Mouse (Mus musculus): ENCODE results near the gene Polr3gl. TPM values are rescaled to one million over a fixed set of nuclear protein-coding genes. Genes with fewer than 3 reads are reported as not detected.

Polr3gl gene
- polyA plus RNA-seq, 1 experiment from 2014 or later, result 29.8 TPM

DNA sequence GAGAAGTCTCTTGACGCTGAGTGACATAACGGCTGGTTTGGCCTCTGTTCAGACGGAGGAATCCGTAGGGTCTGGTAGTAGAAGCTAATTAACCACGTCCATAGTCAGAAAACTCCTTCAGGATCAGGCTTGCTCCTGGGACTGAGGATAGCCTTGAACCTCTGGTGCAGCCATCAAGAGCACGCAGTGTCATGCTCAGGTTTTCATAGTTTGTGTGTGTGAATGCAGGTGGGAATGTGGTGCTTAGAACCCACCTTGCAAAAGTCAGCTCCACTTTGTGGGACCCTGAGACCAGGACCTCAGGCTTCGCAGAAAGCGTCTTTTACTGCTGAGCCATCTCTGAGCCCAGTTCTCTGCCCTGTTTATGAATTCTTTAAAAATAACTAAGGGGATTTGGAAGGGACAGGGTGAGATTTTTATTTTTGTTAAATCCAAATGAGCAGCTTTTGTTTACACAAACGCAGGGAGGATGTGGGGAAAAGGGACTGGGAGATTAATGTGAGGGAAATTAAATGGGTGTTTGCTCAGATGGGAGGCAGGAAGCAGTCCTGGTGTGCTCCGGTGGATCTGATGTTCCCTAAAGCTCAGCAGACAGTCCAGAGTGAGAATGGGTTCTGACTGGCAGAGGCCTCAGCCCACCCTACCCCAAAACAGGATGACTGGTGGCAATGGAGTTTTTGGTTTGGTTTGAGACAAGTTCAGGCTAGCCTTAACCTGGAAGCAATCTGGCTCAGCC is 31.9 kb downstream of the Polr3gl start:
- H3K9ac ChIP-seq (ENCODE audit: low read length), result 0 out of 2 replicates have a peak overlapping the region, but pooled peaks have one; percentile 13
- peak overlapping the region; percentile 65 for H3K4me2 ChIP-seq (ENCODE audit: low read depth, low read length)
- H3K4me1 ChIP-seq (ENCODE audit: control insufficient read depth, insufficient read depth, low read length), result peaks cover 54% of the 10 kb centered on the region
- peaks cover 21% of the 10 kb centered on the region; the same call in 1 of the 2 replicates for H3K36me3 ChIP-seq (ENCODE audit: control insufficient read depth, insufficient read depth, low read length)
- H3K27ac ChIP-seq (ENCODE audit: low read length), result peak overlapping the region; percentile 64
- no peaks in the 10 kb centered on the region for H3K9me3 ChIP-seq (replicated peaks; ENCODE audit: control insufficient read depth, low read length)
- H3K27me3 ChIP-seq (ENCODE audit: control insufficient read depth, insufficient read depth, low read length), result no peaks in the 10 kb centered on the region
- WGBS, result 38% methylated on average over 10 of the region's 10 CpGs
- ATAC-seq (ENCODE audit: insufficient read depth, low FRiP score), result no peak
- H3K4me3 ChIP-seq (replicated peaks; ENCODE audit: low read length), result peak overlapping the region; percentile 1; the same call in 1 of the 2 replicates

DNA sequence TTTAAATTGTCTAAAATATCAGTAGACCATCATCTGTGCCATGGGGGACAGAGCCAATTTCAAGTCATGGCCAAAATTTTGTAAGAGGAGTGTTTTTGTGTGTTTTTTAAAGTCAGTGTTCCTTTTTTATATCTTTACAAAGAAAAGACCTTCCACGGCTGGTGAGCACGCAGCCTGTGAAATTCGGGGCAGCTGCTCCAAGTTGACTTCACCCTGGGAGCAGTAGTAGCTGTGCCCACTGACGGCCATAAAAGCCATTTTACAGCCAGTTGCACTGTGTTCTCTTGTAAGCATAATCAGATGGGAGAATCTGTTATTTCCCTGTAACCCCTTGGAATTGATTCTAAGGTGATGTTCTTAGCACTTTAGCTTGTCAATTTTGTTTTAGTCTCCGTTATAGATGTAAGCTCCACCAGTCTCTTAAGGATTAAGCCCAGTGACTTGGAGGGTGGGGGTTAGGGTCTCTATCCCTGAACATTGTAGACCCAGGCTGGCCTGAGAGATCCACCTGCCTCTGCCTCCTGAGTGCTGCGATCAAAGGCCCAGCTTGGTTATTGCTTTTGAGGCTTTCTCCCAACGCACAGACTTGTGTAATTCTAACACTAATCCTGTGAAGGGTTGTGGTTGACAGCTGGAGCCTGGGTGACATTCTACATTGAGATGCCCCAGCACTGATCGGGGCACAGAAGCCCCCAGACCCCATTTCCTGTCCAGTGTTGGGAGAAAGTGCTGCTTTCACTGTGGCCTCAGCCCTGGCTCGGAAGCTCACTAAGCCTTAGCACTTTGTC is 32.9 kb downstream of the Polr3gl start:
- Histone ChIP-seq H3K9me3 (replicated peaks; ENCODE audit: control insufficient read depth, low read length) (no peaks in the 10 kb centered on the region), H3K9ac (ENCODE audit: low read length) (peak overlapping the region; percentile 93), H3K27ac (ENCODE audit: low read length) (peak overlapping the region; percentile 52), H3K27me3 (ENCODE audit: control insufficient read depth, insufficient read depth, low read length) (no peaks in the 10 kb centered on the region), H3K36me3 (ENCODE audit: control insufficient read depth, insufficient read depth, low read length) (peaks cover 21% of the 10 kb centered on the region; the same call in 1 of the 2 replicates), H3K4me1 (ENCODE audit: control insufficient read depth, insufficient read depth, low read length) (peaks cover 49% of the 10 kb centered on the region), H3K4me2 (ENCODE audit: low read depth, low read length) (peak overlapping the region; percentile 65), H3K4me3 (replicated peaks; ENCODE audit: low read length) (peak overlapping the region; percentile 83)
- ATAC-seq (ENCODE audit: insufficient read depth, low FRiP score), result no peak
- 76% methylated on average over 9 of the region's 9 CpGs for WGBS

DNA sequence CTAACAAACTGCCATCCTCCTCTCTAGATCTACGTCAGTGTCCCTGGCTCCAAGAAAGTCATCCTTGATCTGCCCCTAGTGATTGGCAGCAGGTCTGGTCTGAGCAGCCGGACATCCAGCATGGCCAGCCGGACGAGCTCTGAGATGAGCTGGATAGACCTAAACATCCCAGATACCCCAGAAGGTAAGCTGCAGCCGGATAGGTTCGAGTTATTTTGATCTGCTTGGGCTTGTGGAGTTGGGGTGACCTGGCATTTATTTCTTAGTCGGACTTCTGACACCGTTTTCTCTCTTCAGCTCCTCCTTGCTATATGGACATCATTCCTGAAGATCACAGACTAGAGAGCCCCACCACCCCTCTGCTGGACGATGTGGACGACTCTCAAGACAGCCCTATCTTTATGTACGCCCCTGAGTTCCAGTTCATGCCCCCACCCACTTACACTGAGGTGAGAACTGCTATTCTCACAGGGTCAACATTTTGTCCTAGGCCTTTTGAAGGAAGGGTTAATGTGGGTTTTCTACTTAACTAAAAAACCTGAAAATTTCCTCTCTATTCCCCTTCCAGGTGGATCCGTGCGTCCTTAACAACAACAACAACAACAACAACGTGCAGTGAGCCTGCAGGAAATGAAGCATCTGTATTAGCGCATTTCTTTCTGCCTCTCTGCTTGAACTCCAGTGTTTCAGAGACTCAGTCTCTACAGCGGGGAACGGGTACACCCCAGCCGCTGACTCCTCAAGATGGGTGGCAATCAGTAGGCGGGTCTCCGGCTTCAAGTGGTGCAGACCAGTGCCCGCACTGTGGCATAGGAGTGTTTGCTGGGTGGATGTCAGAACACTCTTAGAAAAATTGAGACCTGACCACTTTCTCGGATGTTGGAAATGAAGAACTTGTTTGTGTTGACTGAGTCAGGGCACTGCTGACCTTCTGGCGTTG is 33.8 kb downstream of the Polr3gl start:
- Histone ChIP-seq H3K9me3 (replicated peaks; ENCODE audit: control insufficient read depth, low read length) (no peaks in the 10 kb centered on the region), H3K27me3 (ENCODE audit: control insufficient read depth, insufficient read depth, low read length) (no peaks in the 10 kb centered on the region), H3K27ac (ENCODE audit: low read length) (peak overlapping the region; percentile 50), H3K9ac (ENCODE audit: low read length) (peak overlapping the region; percentile 93), H3K4me2 (ENCODE audit: low read depth, low read length) (peak overlapping the region; percentile 65), H3K4me1 (ENCODE audit: control insufficient read depth, insufficient read depth, low read length) (peaks cover 54% of the 10 kb centered on the region), H3K4me3 (replicated peaks; ENCODE audit: low read length) (peak overlapping the region; percentile 83), H3K36me3 (ENCODE audit: control insufficient read depth, insufficient read depth, low read length) (peaks cover 21% of the 10 kb centered on the region; the same call in 1 of the 2 replicates)
- ATAC-seq (ENCODE audit: insufficient read depth, low FRiP score), result no peak
- WGBS, result 65% methylated on average over 23 of the region's 23 CpGs

DNA sequence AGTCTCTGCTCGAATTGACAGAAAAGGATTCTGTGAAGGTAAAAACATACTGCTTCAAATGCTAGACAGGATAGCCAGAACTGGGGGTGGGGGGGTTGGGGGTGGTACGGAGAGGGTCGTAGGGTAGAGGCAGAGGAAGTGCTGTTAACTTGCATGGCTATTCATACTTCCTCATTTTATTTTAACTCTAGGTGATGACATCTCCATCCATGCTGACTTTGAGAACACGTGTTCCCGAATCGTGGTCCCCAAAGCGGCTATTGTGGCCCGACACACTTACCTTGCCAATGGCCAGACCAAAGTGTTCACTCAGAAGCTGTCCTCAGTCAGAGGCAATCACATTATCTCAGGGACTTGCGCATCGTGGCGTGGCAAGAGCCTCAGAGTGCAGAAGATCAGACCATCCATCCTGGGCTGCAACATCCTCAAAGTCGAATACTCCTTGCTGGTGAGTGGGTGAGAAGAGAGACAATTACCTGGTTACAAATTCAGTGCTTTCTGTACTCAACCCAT is 34.5 kb downstream of the Polr3gl start:
- Histone ChIP-seq H3K4me2 (ENCODE audit: low read depth, low read length) (peak overlapping the region; percentile 65), H3K27me3 (ENCODE audit: control insufficient read depth, insufficient read depth, low read length) (no peaks in the 10 kb centered on the region), H3K9ac (ENCODE audit: low read length) (peak overlapping the region; percentile 93), H3K4me1 (ENCODE audit: control insufficient read depth, insufficient read depth, low read length) (peaks cover 55% of the 10 kb centered on the region), H3K36me3 (ENCODE audit: control insufficient read depth, insufficient read depth, low read length) (peaks cover 21% of the 10 kb centered on the region; the same call in 1 of the 2 replicates), H3K4me3 (replicated peaks; ENCODE audit: low read length) (peak overlapping the region; percentile 83), H3K27ac (ENCODE audit: low read length) (peak overlapping the region; percentile 96; the same call in 1 of the 2 replicates), H3K9me3 (replicated peaks; ENCODE audit: control insufficient read depth, low read length) (no peaks in the 10 kb centered on the region)
- 52% methylated on average over 12 of the region's 12 CpGs for WGBS
- ATAC-seq (ENCODE audit: insufficient read depth, low FRiP score), result no peak

DNA sequence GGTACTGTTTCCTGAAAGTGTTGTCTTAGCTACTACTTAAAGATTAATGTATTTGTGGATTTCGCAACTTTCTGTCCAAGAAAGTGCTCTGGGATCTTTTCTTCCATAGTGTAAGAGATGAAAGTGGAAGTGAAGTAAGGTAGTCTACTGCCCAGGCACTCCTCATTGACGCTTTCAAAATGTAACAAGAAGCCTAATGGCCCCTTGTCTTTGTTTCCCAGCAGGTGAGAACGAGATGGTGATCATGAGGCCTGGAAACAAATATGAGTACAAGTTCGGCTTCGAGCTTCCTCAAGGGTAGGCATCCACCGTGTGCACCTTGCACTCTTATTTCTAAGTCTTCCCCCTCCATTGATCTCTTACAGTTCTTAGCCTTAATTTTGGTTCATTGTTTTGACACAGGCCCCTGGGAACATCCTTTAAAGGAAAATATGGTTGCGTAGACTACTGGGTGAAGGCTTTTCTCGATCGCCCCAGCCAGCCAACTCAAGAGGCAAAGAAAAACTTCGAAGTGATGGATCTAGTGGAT is 35.2 kb downstream of the Polr3gl start:
- Histone ChIP-seq H3K36me3 (ENCODE audit: control insufficient read depth, insufficient read depth, low read length) (peaks cover 21% of the 10 kb centered on the region; the same call in 1 of the 2 replicates), H3K9me3 (replicated peaks; ENCODE audit: control insufficient read depth, low read length) (no peaks in the 10 kb centered on the region), H3K4me2 (ENCODE audit: low read depth, low read length) (peak overlapping the region; percentile 65), H3K27ac (ENCODE audit: low read length) (peak overlapping the region; percentile 96), H3K27me3 (ENCODE audit: control insufficient read depth, insufficient read depth, low read length) (no peaks in the 10 kb centered on the region), H3K4me1 (ENCODE audit: control insufficient read depth, insufficient read depth, low read length) (peaks cover 48% of the 10 kb centered on the region), H3K9ac (ENCODE audit: low read length) (peak overlapping the region; percentile 93), H3K4me3 (replicated peaks; ENCODE audit: low read length) (peak overlapping the region; percentile 83)
- 10% methylated on average over 10 of the region's 10 CpGs for WGBS
- ATAC-seq (ENCODE audit: insufficient read depth, low FRiP score), result no peak

DNA sequence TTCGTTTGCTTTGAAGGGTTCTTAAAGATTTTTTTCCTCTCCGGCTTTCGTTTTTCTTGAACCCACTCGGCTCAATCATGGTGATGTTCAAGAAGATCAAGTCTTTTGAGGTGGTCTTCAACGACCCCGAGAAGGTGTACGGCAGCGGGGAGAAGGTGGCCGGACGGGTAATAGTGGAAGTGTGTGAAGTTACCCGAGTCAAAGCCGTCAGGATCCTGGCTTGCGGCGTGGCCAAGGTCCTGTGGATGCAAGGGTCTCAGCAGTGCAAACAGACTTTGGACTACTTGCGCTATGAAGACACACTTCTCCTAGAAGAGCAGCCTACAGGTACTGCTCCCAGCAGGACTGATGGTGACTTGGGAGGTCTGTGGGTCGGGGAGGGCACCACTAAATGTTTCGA is 35.8 kb downstream of the Polr3gl start:
- Histone ChIP-seq H3K4me1 (ENCODE audit: control insufficient read depth, insufficient read depth, low read length) (peaks cover 46% of the 10 kb centered on the region), H3K36me3 (ENCODE audit: control insufficient read depth, insufficient read depth, low read length) (peaks cover 21% of the 10 kb centered on the region; the same call in 1 of the 2 replicates), H3K27ac (ENCODE audit: low read length) (peak overlapping the region; percentile 96), H3K9me3 (replicated peaks; ENCODE audit: control insufficient read depth, low read length) (no peaks in the 10 kb centered on the region), H3K27me3 (ENCODE audit: control insufficient read depth, insufficient read depth, low read length) (no peaks in the 10 kb centered on the region), H3K9ac (ENCODE audit: low read length) (peak overlapping the region; percentile 93), H3K4me3 (replicated peaks; ENCODE audit: low read length) (peak overlapping the region; percentile 83), H3K4me2 (ENCODE audit: low read depth, low read length) (peak overlapping the region; percentile 65)
- WGBS, result under 1% methylated on average over 17 of the region's 17 CpGs
- no peak for ATAC-seq (ENCODE audit: insufficient read depth, low FRiP score)

DNA sequence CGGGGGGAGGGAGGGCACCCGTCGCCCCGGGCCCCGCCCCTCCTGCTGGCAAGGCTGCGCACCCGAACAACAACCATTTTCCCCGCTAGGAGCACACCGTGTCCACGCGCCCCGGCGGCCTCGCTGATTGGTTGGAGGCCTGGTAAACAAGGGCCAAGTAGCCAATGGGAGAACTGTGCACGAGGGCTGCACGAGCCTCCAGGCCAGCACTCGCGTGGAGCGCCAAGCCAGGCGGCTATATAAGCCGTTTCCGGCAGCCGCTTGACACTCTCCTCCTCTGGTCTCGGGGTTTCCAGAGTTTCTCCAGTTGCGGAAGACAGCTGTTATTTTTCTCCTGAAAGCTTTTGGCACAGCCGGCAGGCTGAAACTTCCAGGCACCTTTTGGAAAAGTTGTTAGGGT is 36.3 kb downstream of the Polr3gl start, which contains the start of gene Txnip:
Txnip (plus strand) TSS at position 264 of the 400 bp plus-strand sequence.
- Histone ChIP-seq H3K27me3 (ENCODE audit: control insufficient read depth, insufficient read depth, low read length) (no peaks in the 10 kb centered on the region), H3K27ac (ENCODE audit: low read length) (peak within 1 kb of the TSS; percentile 96), H3K9ac (ENCODE audit: low read length) (peak within 1 kb of the TSS; percentile 93), H3K4me3 (replicated peaks; ENCODE audit: low read length) (peak within 1 kb of the TSS; percentile 83), H3K4me2 (ENCODE audit: low read depth, low read length) (peak within 1 kb of the TSS; percentile 66), H3K36me3 (ENCODE audit: control insufficient read depth, insufficient read depth, low read length) (peaks cover 21% of the 10 kb centered on the region; the same call in 1 of the 2 replicates), H3K9me3 (replicated peaks; ENCODE audit: control insufficient read depth, low read length) (no peaks in the 10 kb centered on the region), H3K4me1 (ENCODE audit: control insufficient read depth, insufficient read depth, low read length) (peaks cover 44% of the 10 kb centered on the region)
- peak; percentile 99 for ATAC-seq (ENCODE audit: insufficient read depth, low FRiP score)
- under 1% methylated on average over 26 of the region's 26 CpGs for WGBS
